Mouse (Mus musculus) CD8-positive naive resting alpha-beta T cell, adult 2 months (primary cell): ENCODE data around the gene Kbtbd4.
"Not testable (repeated sequence)": the region's sequence is repeated elsewhere in the genome, so short reads cannot be mapped to it uniquely, and the experiment has no call there.

Source experiments
- DNase-seq, 2 experiments: peaks; one replicate each; pipeline ENCODE4 v3.0.0; 2022; ENCODE audit warnings: low read depth in 2 of 2, low spot score in 2 of 2

The Kbtbd4 gene

DNA sequence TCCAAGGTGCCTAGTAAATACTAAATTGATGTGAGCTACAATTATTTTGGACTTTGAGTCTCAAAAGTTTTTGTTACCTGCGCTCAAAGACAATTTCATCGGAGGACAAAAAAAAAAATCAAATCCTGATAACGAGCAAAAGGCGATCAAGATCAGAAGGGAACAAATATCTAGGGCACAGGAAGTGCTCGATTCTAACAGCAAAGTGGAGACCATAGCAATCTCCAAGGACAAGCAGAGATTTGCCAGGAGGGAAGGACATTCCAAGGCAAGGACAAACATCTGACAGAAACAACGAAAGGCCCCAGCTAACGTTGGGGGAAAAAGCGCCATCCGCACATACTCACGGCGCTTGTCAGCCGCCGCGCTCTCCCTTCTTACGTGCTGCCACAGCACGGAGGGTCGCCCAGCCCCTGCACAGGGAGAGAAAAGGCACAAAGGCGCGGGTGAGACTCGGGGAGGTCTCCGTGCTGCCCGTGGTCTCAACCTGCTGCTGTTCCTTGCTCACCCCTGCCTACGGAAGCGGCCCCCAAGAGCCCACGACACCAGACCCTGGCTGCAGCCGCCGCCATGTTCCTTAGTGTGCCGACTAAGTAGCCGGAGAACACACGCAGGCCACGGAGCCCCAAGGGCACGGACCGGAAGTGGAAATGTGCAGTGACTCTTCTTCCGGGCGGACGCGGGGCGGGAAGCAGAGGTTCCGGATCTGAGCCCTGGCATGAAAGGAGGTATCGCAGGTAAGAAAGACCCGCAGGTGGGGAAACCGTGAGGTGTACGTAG lies at the start of gene Kbtbd4, which contains the start of gene Ndufs3:
Gene Kbtbd4, plus strand, starts transcription at position 665 of the 780 bp plus-strand sequence.
Gene Ndufs3, minus strand, starts transcription at position 752 of the 780 bp plus-strand sequence.
- DNase-seq = peak; percentile 86 to 91

DNA sequence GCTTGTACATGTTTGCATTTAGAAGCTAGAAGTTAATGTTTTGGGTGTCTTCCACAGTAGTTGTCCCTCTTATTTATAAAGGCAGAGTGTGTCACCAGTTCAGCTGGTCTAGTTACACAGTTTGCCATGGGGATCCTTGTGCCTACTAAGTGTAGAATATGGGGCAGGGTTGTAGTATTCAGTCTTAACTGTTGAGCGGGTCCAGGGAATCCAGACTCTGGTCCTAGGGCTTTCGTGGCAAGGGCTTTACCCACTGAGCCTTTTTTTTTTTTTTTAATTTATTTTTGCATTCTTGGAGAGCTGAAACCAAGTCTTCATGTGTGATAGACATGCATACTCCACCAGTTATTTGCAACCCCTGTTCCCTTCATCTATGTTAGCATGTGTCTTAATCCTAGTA lies 43.1 kb upstream of the Kbtbd4 start:
- no peak for DNase-seq

DNA sequence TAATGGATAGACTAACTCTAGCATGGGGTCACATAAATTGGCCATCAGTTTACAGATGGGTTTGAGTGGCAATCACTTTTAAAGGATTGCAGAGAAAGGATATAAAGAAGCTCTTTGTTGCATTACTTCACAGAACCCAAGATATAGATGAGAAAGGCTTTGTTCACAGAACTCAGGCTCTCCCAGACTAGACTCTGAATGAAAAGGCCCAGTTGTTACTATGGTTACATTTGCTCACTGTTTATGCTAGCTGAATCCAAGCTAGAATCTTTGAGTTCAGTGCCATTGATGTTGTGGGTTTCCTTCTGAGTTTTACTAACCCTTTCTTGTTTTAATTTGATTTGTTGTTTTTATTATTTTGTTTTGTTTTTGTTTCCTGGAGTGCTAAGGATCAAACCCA lies 40.4 kb upstream of the Kbtbd4 start:
- DNase-seq = no peak

DNA sequence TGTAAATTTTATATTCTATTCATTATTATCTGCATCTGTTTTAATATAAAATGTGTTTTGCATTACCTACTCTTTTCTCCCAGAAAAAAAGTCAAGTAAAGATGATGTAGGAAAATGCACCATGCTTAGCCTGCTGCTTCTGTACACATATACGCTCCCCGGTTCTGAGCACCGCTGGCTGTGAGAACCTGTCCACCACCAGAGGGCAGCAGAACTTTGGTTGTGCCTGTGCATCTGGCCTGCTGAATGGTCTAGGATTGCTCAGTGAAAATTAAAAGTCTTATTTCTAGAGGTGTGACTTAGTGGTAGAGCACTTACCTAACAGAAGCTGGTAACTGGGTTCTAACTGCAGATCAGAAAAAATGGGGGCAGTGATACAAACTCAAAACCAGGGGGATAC lies 38.0 kb upstream of the Kbtbd4 start:
- peak; percentile 64 to 79 for DNase-seq

DNA sequence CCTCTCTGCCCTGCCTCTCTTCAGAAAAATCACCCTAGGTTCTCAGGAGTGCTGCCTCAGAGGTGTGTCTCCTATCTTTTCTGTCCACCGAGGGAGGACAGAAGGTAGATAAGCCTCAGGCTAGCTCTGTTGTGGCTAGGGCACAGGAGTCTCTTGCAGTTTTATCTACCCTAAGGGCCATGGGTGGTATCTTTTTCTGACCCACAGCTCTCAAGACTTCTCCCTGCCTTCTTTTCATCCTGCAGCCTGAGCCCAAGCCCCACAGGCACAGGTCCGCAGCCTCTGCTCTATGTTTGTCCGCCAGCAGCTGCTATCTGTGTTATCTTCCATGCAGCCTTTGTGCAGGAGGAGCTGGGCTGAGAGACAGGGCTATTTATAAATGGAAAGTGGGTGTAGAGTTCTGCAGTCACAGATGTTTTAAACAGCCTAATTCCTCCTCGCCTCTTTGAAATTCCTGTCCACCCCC lies 34.4 kb upstream of the Kbtbd4 start:
- DNase-seq = no peak

DNA sequence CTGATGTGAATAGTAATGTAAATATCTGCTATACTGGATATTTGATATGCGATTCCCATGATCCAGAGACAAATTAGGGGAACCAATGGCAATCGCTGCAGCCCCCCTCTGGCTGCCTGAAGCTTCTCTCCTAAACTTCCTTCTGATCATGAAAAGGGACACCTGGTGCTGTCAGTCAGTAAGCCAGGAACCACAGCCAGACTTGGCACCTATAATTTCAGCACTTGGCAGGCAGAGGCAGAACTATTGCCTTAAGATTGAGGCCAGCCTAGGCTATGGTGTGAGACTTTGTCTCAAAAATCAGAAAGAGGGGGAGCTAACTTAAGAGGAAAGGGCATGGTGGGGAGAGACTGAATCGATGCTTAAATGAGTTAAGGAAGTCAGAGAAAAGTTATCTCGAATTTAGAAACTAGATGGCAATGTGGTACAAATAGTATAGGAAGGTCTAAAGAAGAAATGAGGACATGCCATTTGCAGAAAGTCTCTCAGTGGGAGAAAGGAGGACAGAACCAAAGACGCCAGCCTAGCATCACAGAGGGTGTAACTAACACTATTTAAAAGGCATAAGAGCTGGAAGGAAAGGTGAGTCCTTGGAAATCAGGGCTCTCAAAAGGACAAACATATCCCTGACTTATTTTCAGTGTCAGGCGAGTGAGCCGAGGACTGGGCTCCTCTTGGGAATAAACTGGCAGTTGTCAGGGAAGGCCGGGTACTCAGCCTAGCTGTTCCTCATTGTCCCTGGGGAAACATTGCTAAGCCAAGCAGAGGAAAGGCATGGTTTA lies 33.2 kb upstream of the Kbtbd4 start:
- DNase-seq = no peak

DNA sequence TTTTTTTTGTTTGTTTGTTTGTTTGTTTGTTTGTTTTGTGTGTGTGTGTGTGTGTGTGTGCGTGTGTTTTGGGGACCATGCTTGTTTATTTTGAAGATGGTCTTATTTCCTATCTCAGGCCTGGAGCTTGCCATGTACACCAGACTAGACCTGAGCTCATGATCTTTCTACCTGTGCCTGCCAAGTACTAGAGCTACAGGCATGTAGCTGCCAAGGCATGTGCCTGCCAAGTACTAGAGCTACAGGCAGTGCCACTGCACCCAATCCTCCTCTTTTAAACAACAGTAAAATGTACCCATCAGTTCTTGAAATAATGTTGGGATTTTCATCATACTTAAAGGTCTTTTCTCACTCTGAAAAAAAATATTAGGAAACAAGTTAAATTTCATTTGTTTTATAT lies 30.5 kb upstream of the Kbtbd4 start:
- no peak for DNase-seq

DNA sequence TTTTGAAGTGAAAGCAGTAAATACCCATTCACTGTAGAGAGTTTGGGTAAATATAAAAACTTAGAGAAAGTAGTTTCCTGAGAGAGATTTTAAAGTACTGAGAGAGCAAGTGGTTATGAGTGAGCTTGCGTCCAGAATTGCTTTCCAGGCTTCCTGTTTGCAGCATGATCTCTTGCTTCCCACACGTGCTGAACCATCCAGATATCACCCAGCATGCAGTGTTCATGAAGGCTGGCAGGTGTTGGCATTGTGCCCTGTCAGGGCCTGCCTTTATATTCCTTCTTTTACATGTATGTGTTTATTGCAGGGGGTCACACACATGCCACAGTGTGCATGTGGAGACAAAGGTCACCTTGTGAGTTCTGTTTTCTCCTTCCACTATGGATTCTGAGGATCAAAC lies 29.3 kb upstream of the Kbtbd4 start:
- DNase-seq = no peak

DNA sequence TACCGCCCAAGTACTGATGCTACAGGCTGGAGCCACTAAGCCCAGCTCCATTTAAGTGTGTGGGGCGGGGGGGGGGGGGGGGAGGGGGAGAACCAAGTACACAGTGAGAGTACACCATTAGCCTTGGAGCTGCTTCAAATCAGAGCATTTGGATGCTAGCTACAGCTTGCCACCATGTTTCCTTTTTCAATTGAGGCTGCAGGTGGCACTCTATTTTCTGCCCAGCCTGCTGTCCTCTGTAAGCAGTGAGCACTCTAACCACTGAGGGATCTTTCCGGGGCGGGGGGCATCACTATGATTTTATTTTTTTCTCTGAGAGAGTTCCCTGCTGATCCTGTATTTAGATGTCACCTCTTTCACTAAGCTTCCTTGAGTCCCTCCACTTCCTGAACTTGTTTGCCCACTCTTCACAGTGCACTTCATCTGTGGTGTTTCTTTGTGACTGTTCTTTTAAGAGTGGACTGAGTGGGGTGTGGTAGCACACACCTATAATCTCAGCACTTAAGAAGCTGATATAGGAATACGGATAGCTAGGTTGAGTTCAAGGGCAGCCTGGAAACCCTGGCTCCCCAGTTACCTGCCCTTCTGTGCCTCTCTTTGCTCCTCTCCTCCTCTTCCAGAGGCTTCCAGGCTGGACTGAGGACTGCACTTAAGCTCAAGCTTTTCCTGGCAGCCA lies 26.8 kb upstream of the Kbtbd4 start:
- DNase-seq = no peak

DNA sequence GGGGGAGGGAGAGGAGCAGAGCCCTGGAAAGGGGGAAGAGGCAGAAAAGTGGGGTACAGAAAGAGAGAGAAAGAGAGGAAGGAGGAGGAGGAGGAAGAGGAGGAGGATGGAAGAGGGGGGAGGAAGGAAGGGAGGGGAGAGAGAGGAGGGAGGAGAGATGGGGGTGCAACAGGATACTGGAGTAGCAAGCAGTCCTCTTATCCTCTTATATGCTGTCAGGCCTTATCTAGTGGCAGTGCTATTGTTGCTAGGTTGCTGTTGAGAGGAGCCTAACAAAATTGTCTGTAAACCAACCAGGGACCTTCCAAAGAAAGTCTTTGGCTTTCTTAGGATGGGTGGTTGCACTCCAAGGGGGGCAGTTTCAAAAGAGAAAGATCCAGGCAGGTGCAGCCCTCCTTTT lies 25.1 kb upstream of the Kbtbd4 start:
- no peak for DNase-seq

DNA sequence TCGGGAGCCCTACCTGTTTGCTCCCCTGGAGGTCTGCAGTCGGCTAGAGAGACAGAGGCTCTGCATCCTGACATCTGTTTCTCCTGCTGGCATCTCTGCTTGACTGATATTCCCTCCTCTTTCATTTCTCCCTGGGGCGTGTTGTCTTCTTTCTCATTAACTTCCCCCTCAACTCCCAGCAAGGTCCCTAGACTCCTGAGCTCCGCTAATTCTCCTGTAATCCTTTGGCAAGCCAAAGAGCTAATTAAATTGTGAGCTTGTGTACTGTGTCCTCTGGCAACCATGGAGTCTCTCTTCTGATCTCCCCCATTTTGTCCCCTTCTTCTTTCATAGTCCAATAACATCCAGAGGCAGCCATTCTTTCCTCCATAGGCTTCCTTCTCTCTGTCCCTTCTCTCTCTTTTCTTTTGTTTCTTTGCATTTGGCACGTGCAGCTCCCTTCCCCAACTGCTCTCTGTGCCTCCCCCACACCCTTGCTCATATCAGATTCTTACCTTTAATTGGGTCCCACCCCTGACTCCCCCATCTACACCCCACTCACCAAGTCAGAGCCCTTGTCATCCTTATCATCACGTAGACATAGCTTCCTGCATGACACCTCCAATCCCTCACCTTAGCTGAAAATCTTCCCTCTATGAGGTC lies 24.3 kb upstream of the Kbtbd4 start:
- DNase-seq = no peak

DNA sequence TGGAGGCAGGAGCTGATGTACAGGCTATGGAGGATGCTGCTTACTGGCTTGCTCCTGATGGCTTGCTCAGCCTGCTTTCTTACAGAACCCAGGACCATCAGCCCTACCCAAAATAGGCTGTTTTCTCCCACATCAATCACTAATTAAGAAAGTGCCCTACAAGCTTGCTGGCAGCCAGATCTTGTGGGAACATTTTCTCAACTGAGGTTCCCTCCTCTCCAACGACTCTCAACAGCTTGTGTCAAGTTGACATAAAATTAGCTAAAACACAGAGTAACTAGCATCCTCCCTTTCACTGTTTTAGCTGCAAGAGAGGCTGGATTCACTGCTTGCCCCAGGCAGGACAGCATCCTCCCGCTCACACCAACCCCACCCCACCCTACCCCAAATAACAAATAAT lies 22.7 kb upstream of the Kbtbd4 start:
- no peak for DNase-seq

DNA sequence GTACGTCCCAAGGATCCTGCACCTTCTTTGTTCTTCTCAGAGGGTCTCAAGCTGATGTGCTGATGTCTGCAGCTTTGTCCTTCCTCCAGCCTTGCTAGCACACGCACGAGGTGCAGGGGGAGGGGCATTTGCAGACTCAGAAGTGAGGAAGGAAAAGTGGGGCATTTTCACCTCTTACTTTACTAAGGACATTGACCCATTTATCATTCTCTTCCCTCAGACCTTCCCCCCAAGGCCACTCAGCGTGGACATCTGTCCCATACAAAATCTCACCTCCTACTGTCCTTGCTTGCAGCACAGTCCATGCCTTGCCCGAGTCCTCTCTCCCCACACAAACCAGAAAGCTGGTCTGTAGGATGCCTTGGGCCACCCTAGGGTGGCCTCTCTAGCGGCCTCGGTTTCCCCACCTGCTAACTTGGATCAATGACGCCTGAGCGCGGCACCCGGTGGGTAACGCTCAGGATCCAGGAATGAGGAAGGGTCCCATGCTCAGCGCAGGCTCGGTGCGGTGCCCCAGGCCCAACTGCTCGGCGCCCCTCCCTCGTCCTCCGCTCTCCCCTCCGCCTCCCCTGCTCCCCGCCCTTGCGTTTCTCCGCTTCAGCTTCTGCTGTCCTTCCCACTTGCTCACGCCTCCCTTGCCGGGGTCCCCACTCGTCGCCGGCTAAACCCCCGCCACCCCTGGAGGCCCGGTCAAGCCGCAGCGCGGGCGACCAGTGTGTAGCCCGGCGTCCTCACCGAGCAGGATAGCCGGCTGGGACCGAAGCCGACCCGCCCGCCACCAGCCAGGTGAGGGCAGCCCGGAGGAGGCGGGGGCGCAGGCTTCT lies 19.1 kb upstream of the Kbtbd4 start, which contains the start of gene C1qtnf4:
Gene C1qtnf4, plus strand, starts transcription at position 643 of the 824 bp plus-strand sequence.
- no peak for DNase-seq

DNA sequence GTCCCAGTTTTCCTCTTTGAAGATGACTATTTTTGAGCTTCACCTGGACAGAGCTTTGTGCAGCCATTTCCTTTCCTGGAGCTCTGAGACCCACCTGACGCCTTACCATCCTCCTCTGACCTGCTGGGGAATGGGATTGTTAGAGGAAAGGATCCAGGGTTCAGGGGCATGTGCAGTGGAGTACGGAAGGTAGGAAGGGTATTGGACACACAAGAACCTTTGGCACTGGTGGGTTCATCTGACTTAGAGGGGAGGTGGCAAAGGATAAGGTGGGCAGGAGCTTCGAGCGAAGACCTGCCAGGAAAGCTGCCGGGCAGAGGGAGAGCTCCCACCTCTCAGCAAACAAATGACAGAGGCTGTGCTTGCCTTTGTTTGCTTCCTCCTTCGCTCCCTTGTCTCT lies 18.1 kb upstream of the Kbtbd4 start:
- DNase-seq = no peak

DNA sequence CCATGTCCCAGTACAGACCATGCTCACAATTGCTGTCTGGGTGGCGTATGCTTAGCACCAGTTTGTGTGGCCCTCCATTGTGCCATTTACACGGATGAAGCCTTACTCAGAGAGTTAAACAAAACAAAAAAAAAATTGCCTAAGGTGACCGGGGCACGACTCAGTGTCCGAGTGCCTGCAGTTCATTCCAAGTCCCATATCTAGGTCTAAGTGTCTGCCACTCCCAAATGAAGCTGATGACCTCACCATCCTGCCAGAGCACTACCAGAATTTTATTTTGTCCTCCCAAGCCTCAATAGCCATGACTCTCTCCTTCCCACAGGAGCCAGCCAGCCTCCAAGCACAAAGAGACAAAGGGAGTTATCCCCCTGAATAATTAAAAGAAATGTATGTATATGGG lies 16.9 kb upstream of the Kbtbd4 start:
- DNase-seq = no peak

DNA sequence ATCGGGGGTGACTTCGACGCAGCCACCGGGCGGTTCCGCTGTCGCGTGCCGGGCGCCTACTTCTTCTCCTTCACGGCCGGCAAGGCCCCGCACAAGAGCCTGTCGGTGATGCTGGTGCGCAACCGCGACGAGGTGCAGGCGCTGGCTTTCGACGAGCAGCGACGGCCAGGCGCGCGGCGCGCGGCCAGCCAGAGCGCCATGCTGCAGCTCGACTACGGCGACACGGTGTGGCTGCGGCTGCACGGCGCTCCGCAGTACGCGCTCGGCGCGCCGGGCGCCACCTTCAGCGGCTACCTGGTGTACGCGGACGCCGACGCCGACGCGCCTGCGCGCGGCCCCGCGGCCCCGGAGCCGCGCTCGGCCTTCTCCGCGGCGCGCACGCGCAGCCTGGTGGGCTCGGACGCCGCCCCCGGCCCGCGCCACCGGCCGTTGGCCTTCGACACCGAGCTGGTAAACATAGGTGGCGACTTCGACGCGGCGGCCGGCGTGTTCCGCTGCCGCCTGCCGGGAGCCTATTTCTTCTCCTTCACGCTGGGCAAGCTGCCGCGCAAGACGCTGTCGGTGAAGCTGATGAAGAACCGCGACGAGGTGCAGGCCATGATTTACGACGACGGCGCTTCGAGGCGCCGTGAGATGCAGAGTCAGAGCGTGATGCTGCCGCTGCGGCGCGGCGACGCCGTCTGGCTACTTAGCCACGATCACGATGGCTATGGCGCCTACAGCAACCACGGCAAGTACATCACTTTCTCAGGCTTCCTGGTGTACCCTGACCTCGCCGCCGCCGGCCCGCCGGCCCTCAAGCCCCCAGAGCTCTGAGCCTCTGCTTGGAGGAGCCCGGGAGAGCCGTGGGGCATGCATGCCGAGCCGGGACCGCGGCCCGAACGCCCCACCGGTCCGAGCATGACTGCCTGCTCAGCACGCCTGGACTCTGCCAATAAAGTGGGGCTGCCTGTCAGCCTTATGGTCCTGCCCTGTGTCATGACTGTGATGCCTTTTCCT lies 14.7 kb upstream of the Kbtbd4 start:
- DNase-seq = peak; percentile 13 to 26

DNA sequence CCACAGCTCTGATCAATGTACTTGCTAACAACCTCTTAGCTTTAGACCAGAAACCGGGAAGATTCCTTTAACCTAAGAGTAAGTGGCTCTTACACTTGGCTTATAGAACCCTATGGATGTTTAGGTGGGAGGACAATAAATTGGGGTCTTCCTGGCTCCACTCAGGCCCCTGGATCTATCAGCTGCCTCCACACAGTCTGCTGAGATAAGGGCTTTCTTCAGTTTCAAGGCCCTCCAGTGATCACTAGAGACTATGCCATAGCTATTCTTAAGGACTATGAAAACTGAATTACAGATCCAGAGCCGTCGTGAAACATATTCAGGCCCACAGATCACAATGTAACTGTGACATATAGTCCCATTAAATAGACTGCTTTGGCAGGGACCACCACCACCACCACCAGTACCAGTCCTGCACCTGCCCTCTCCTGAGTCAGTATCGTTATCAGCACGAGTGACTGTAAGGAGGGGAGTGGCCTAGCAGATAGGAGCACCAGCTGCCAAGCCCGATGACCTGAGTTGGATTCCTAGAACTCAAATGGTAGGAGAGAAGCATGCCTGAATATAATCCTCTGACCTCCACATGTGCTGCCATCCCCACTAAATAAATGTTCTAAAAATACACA lies 10.8 kb upstream of the Kbtbd4 start:
- no peak for DNase-seq

DNA sequence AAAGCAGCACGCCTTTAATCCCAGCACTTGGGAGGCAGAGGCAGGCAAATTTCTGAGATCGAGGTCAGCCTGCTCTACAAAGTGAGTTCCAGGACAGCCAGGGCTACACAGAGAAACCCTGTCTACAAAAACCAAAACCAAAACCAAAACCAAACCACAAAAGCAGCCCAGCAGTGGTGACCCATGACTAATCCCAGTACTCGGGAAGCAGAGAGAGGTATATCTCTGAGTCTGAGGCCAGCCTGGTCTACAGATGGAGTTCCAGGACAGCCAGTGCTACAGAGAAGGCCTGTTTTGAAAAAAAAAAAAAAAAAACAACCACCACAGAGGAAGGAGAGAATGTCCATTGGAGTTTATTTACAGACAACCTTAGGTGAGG lies 10.3 kb upstream of the Kbtbd4 start:
- DNase-seq = not testable (repeated sequence)

DNA sequence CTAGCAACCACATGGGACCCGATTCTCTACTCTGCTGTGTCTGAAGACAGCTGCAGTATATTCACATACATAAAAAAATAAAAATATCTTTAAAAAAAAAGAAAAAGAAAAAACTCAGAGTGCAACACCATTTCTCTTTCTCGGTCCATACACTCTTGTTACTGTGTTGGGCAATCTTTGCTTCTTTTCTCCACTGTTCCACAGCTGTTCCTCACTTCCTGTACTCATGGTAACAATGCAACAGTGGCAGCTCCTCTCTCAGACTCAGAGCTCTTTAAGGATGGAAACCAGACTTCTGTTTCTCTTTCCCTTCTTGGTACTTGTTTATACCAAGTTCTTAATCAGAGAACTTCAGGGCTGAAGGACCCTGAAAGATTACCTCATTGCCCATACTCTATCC lies 1.1 kb upstream of the Kbtbd4 start:
- DNase-seq = no peak
